Mouse (Mus musculus): ENCODE measurements around the gene Fga. TPM values are rescaled to one million over a fixed set of nuclear protein-coding genes. Genes with fewer than 3 reads are reported as not detected.

Gene Fga
- not detected in 2 replicates for polyA plus RNA-seq (2012; ENCODE audit: low replicate concordance)

GRCm38 (mm10) chr3:83025475-83026301 is at the start of gene Fga:
Gene Fga (plus strand): TSS chr3:83026076.

GRCm38 (mm10) chr3:83007557-83007956 is 18.3 kb upstream of the Fga start, which contains the start of gene Fgg:
Gene Fgg (plus strand): TSS chr3:83007724.

GRCm38 (mm10) chr3:83049680-83050079 is 23.8 kb downstream of the Fga start, which contains the start of gene Fgb:
Gene Fgb (minus strand): TSS chr3:83049863.

GRCm38 (mm10) chr3:83055281-83056038 is 29.6 kb downstream of the Fga start, which contains the start of gene Plrg1:
Gene Plrg1 (plus strand): TSS chr3:83055522.

Other genes with a start within 250 kb of the Fga start
- gene Rbm46, start 149.6 kb upstream of the Fga start, polyA plus RNA-seq (2012; ENCODE audit: low replicate concordance) = not detected in 2 replicates
- gene Lrat, start 122.1 kb upstream of the Fga start, polyA plus RNA-seq (2012; ENCODE audit: low replicate concordance) = 0.03 TPM in 1 of 2 replicates, not detected in the other
- not detected in 2 replicates for gene Fgg, start 18.4 kb upstream of the Fga start, polyA plus RNA-seq (2012; ENCODE audit: low replicate concordance)
- gene Fgb, start 23.8 kb downstream of the Fga start, polyA plus RNA-seq (2012; ENCODE audit: low replicate concordance) = not detected in 2 replicates
- gene Plrg1, start 29.4 kb downstream of the Fga start, polyA plus RNA-seq (2012; ENCODE audit: low replicate concordance) = 4.3 and 7.3 TPM in 2 replicates
- gene Dchs2, start 101.9 kb downstream of the Fga start, polyA plus RNA-seq (2012; ENCODE audit: low replicate concordance) = not detected in 2 replicates